Mouse (Mus musculus): ENCODE measurements around the gene Gdpd3.
A peak's percentile ranks its signal among the peaks of the same experiment; 100 is the strongest.
"Not testable (repeated sequence)": the region's sequence is repeated elsewhere in the genome, so short reads cannot be mapped to it uniquely, and the experiment has no call there.

Gdpd3 gene

DNA sequence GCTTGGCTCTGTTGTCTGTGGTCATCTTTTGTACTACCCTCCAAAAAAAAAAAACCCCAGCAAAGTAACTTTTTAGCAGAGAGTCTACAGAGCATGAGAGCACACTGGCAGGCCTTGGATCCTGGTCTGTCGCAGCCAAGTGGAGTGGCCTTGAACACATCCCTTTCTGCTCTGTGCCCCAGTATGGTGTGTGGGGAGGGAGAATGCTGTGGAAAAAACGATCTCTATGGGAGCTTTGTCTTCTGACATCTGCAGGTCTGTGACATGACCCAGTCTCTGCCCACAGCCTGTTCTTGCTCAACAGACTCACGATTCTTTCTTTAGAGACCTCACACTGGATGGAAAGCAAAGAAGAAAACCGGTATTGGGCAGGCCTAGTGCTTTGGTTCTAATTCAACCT is 5.2 kb upstream of the Gdpd3 start:
- DNase-seq, result no peak

DNA sequence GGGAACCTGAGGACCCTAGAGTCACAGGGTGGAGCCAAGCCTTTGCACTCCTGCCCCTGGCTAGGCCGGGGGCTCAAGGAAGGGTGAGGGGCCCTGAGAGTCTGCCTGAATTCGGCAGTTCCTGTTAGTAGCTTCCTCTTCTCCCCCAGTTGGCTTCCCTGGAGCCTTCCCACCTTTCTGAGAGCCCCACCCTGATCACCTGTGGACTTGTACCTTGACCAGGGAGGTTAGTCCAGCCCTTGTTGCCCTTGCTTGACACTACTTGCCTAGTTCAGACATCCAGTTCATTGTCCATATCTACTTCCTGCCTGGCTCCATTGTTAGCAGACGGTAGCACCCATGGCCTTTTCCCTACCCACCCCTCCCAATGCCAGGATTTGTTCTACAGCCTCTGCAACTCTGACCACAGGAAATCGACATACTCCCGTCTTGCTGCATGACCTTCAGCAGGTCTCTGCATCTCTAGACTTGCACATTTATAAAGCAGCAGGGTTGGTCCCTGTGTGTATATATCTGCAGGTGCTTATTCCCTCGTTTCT is 4.5 kb upstream of the Gdpd3 start:
- no peak for DNase-seq

GRCm38 (mm10) chr7:126762471-126763008 is 3.6 kb upstream of the Gdpd3 start:
- DNase-seq, result peak; percentile 77

GRCm38 (mm10) chr7:126765540-126765939 is 594 bp upstream of the Gdpd3 start:
- DNase-seq, result no peak

DNA sequence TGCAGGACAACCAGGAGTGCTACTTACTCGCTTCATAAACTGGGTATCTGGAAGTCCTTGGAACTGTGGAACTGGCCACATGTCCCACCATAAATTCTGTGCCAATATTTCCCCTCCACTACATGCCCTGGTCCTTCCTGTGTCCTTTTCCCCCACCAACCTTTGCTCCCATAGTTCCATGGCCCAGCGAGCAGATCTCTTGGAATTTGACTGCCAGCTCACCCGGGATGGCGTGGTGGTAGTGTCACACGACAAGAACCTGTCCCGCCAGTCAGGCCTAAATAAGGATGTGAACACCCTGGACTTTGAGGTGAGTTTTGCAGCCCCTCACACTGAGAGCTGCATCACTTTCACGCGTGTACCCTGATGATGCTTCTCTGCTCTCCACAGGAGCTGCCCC is 867 bp downstream of the Gdpd3 start:
- DNase-seq, result no peak

GRCm38 (mm10) chr7:126770784-126771183 is 4.7 kb downstream of the Gdpd3 start:
- DNase-seq, result no peak

GRCm38 (mm10) chr7:126773351-126773750 is 7.2 kb downstream of the Gdpd3 start:
- no peak for DNase-seq

DNA sequence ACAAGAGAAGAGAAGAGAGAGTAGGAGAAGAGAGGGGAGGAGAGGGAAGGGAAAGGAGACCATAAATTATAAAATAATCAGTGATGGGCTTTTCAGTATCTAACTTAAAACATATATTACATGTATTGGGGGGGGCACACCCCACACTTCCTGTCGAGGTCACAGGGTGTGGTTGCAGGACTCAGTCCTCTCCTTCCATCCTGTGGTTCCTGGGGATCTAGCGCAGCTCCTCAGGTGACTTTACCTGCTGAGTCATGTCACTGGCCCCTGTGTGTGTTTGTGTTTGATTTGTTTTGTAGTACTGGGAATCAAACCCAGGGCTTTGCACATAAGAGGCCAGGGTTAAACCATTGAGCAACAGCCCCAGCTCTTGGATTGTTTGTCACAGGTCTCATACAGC is 8.3 kb downstream of the Gdpd3 start:
- DNase-seq, result no peak

DNA sequence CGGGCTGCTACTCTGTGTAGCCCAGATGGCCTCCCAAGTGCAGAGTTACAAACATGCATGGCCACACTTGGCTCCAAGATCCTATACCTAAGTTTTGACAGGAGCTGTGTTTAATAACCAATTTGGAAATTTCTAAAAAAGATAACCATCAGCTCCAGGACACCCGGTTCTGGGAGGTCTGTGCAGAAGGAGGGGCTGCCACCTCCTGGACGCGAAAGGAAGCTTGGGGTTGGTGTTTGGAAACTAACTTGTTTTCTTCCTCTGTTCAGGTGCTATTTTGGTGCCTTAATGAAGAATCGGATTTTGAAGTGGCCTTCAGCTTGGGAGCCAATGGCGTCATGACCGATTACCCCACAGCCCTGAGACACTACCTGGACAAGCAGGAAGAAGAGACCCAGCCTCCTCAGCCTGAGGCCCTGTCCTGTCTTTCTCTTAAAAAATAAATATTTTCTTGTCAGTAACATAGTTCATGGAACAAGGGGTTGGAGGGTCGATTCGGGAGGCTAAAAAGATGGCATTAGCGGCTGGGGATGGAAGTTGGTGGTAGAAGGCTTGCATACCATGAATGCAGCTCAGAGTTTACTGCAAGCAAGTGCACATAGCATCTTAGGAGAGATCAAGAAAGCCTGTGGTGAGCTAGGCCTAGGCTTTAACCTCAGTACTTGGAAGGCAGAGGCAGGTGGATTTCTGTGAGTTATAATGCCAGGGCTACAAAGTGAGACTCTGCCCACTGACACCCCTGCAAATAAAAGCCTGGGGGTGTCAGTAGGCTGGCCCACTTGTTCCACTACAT is 9.2 kb downstream of the Gdpd3 start:
- DNase-seq, result no peak

- no peak for DNase-seq
These were observed 9.8 kb downstream of the Gdpd3 start for GRCm38 (mm10) chr7:126775978-126776234.

DNA sequence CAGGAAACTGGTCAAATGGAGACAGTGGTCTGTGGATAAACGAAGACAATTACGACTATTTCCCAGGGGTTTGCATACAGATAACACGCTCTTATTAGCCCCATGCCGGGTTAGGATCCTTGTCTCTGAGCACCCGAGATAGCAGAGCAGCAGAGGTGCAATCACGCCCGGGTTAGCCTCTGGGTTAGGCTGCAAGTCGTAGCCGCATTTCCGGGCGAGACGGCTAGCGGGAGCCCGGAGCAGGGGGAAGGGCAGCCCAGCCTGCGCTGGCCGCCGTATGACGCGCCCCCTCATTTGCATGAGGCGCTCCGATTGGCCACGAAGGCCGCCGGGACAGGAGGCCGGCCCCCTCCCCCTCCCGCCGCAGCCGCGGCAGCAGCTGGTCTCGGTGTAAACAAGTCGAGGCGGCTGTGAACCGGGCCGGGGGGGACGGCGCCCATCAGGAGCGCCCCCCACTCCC is 10.5 kb downstream of the Gdpd3 start, which contains the start of gene Ypel3:
Gene Ypel3, plus strand, starts transcription at position 358 of the 460 bp plus-strand sequence.
- peak; percentile 96 for DNase-seq

DNA sequence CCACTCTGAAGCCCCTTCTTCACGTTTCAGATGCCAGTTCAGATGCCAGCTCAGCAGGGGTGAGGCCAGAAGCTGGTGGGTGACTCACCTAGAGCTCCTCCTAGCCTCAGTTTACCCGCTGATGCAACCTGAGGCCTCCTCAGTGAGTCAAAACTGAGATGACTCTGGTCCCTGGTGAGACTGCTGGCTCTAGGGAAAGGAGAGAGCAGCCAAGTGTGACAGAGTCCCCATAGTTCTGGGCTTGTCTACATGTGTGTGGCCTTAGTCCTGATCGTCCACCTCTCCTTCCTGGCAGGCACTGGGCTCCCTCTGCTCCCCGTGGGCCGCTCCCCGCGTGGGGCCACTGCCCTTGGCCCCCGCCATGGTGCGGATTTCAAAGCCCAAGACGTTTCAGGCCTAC is 11.3 kb downstream of the Gdpd3 start:
- no peak for DNase-seq

- no peak for DNase-seq
These were observed 12.0 kb downstream of the Gdpd3 start for GRCm38 (mm10) chr7:126778147-126778546.

- not testable (repeated sequence) for DNase-seq
These were observed 13.0 kb downstream of the Gdpd3 start for GRCm38 (mm10) chr7:126779101-126779500.

DNA sequence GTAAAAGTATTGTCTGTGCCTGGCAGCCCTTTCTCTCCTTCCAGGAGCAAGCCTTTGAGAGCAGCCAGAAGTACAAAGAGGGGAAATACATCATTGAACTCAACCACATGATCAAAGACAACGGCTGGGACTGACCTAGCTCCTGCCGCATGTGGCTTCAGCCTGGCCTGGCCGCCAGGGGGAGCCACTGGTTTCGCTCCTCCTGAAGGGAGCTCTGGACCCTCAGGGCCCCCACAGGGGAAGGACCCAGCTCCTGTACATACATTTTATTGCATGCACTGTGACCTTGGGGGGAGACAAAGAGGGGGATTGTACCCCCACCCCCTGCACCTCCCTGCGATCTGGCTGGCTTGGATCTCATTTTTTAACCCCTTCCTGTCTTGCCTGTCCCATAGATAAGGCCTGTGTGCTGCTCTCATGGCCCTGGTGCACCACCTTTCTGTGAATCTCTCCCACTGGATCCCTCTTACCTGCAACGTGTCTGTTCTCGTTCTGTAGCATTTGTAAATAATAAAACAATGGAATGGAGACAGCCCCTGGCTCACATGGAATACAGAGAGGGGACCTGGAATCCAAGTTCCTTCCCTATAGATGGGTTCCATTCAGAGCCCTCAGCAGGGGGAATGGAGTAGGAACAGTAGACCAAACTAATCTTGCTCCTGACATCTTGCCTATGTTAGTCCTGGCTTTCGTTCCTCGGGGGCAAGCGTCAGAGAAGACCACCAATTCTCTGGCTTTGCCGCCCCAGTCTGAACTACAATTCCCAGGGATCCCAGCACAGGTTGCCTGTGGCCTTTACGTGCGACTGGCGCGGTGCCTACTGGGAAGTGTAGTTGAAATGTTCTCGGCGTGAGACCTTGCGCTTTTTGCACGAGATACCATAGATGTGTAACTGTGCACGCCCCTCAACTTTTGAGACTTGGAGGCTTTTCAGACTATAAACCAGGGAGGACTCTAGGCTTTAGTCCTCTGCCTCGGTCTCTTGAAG is 14.1 kb downstream of the Gdpd3 start:
- peak; percentile 86 for DNase-seq

DNA sequence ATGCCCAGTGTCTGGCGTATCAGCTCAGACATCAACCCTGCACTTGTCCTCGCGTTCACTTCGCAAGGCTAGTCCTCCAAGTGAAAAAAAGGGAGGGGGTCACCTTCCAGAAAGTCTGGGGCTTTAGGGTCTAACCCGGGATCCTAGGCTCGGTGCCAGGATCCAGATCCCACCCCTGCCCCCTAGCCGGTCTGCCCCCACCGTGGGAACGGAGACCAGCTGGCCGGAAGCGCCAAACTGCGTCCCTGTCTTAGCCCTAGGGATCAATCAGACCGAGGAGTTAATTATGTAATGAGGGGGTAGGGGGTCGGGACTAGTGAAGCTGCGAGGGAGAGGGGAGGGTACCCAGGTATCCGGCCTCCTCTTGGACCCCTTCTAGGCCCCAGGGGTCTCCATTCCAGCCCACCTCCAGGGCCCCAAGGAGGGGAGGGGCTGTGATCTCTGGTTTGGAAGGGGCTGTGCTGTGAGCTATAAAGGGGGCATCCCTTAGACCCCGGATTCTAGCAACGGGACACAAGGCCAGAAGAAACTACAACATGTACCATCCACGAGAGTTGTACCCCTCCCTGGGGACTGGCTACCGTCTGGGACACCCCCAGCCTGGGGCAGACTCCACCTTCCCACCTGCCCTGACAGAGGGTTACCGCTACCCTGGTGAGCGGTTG is 15.0 kb downstream of the Gdpd3 start, which contains the start of gene Tbx6:
Gene Tbx6, plus strand, starts transcription at position 513 of the 665 bp plus-strand sequence.
- no peak for DNase-seq

- no peak for DNase-seq
These were observed 15.7 kb downstream of the Gdpd3 start for GRCm38 (mm10) chr7:126781661-126782370.

DNA sequence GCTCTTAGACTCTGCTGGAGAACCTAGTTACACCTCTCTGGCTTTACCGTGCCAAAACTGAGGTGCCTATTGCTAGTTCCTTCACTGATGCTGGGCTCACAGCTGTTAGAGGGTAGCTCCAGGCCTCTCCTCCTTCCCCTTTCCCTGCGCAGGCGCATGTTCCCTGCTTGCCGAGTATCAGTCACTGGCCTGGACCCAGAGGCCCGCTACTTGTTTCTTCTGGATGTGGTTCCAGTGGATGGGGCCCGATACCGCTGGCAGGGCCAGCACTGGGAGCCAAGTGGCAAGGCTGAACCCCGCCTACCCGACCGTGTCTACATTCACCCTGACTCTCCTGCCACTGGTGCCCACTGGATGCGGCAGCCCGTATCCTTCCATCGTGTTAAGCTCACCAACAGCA is 16.6 kb downstream of the Gdpd3 start:
- no peak for DNase-seq

GRCm38 (mm10) chr7:126784469-126784868 is 18.3 kb downstream of the Gdpd3 start:
- no peak for DNase-seq

DNA sequence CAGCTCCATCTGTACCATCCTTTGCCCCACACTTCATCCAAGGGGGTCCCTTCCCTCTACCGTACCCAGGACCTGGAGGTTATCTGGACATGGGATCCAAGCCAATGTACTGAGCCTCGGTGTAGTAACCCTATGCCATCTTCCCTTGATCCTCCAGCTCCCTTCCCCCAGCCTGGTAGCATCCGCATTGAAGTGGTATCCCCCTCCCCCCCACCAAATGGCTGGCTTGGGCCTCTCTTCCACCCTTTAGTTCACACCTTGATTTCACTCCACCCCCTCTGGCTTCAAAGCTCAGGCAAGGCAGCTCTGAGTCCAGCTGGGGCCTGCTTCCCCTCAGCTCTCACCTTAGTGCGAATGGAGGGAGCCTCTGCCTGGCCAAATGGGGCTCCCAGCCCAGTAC is 18.9 kb downstream of the Gdpd3 start:
- no peak for DNase-seq

DNA sequence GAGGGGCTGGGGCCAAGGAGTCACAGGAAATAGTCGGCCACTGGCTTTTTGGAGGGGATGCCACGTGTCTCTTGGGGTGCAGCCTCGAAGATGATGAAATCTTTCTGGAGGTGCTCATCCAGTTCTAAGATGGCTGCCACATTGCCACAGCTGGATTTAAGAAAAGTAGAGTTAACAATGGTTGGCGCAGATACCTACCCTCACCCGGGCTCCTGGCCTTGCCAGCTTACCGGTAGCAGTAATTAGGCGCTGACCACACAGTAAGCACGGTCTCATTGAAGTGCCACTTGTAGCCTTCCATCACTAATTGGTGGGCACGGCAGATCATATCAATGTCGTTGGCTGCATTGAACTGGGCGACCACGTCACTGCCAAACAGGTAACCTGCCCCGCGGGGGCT is 20.0 kb downstream of the Gdpd3 start:
- no peak for DNase-seq

DNA sequence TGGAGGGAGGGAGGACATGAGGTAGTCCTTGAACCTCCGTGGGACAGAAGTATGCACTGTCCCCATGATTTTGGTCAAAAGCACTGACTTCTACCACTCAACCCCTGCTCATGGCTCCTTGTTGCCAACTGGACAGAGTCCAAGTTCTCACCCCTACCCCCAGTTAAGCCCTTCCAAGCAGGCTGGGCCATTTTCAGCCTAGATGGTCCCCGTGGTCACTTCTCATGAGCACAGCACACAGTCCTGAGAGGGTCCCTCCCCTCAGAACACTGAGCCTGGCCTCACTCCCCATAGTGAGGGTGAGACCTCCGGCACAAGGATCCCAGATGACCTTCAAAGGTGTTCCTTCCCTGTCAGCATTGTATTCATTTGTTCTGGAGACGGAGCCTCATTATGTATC is 23.0 kb downstream of the Gdpd3 start:
- DNase-seq, result no peak

Data from right cerebral cortex, adult 18-20 months (tissue).